Comparison of ENCODE assay signal across 8 mouse cellular contexts in genomic region chr7:80387033-80387632, GRCm38 (mm10). TPM values are rescaled to one million over a fixed set of nuclear protein-coding genes. Genes with fewer than 3 reads are reported as not detected.
DNase-seq lines count a peak whose midpoint lies in the region; ATAC-seq and TF ChIP-seq lines count a peak whose summit lies in the region.

No protein-coding gene starts in this region.

- no peak for TF ChIP-seq CTCF in cortical plate, adult 2 months (IDR thresholded peaks at IDR 0.05; ENCODE audit: extremely low read depth, insufficient read depth, low read length)
- no peak for TF ChIP-seq CTCF in liver, postnatal 0 days (IDR thresholded peaks at IDR 0.05; ENCODE audit: low read depth)

- no peak; the same call in 1 of the 2 replicates for ATAC-seq in hindbrain, embryonic 11.5 days (ENCODE audit: low FRiP score)
- ATAC-seq in liver, postnatal 0 days, result peak; percentile 33
- ATAC-seq in neural tube, embryonic 14.5 days (ENCODE audit: low read depth), result no peak
- ATAC-seq in erythroid progenitor cell, adult 5-6 weeks (replicated peaks; ENCODE audit: low FRiP score, poor library complexity, severe bottlenecking), result no peak

- WGBS in hindbrain, embryonic 11.5 days, result 20% methylated on average over 17 of the region's 17 CpGs
- WGBS in liver, postnatal 0 days (ENCODE audit: insufficient replicate concordance), result 10% methylated on average over 17 of the region's 17 CpGs
- WGBS in neural tube, embryonic 14.5 days, result 27% methylated on average over 17 of the region's 17 CpGs

- H3K4me3 ChIP-seq in cortical plate, adult 2 months (ENCODE audit: insufficient read depth, low read length), result peak overlapping the region; percentile 27
- peak overlapping the region; percentile 21 for H3K4me3 ChIP-seq in hindbrain, embryonic 11.5 days (ENCODE audit: low read depth, low read length)
- H3K4me3 ChIP-seq in liver, postnatal 0 days (ENCODE audit: low read depth, low read length), result peak overlapping the region; percentile 52
- no peak overlapping the region for H3K4me3 ChIP-seq in neural tube, embryonic 14.5 days (ENCODE audit: low read depth, low read length)

- no peaks in the 10 kb centered on the region for H3K9me3 ChIP-seq in hindbrain, embryonic 11.5 days (ENCODE audit: control insufficient read depth, low read length)
- no peaks in the 10 kb centered on the region for H3K9me3 ChIP-seq in liver, postnatal 0 days (ENCODE audit: low read length)
- H3K9me3 ChIP-seq in neural tube, embryonic 14.5 days (ENCODE audit: control insufficient read depth, low read length), result no peaks in the 10 kb centered on the region

- H3K27ac ChIP-seq in cortical plate, adult 2 months (ENCODE audit: insufficient read depth, low read length), result 0 out of 2 replicates have a peak overlapping the region, but pooled peaks have one; percentile 78
- peak overlapping the region; percentile 48; the same call in 1 of the 2 replicates for H3K27ac ChIP-seq in hindbrain, embryonic 11.5 days (ENCODE audit: low read depth, low read length)
- peak overlapping the region; percentile 95 for H3K27ac ChIP-seq in liver, postnatal 0 days (ENCODE audit: low read depth)
- H3K27ac ChIP-seq in neural tube, embryonic 14.5 days (ENCODE audit: low read depth, low read length), result no peak overlapping the region; the same call in 1 of the 2 replicates

- peaks cover 2% of the 10 kb centered on the region; the same call in 1 of the 2 replicates for H3K27me3 ChIP-seq in hindbrain, embryonic 11.5 days (ENCODE audit: control insufficient read depth, insufficient read depth, low read length)
- H3K27me3 ChIP-seq in liver, postnatal 0 days (ENCODE audit: insufficient read depth, low read length), result no peaks in the 10 kb centered on the region
- H3K27me3 ChIP-seq in neural tube, embryonic 14.5 days (ENCODE audit: control insufficient read depth, insufficient read depth, low read length), result no peaks in the 10 kb centered on the region

- H3K4me1 ChIP-seq in cortical plate, adult 2 months (ENCODE audit: control insufficient read depth, insufficient read depth, low read length), result no peaks in the 10 kb centered on the region
- H3K4me1 ChIP-seq in hindbrain, embryonic 11.5 days (replicated peaks; ENCODE audit: control insufficient read depth, insufficient read depth, low read length), result peaks cover 15% of the 10 kb centered on the region
- peaks cover 17% of the 10 kb centered on the region for H3K4me1 ChIP-seq in liver, postnatal 0 days (ENCODE audit: insufficient read depth)
- H3K4me1 ChIP-seq in neural tube, embryonic 14.5 days (ENCODE audit: control insufficient read depth, insufficient read depth, low read length), result no peaks in the 10 kb centered on the region

- H3K4me2 ChIP-seq in hindbrain, embryonic 11.5 days (replicated peaks; ENCODE audit: low read depth, low read length), result peak overlapping the region; percentile 41
- H3K4me2 ChIP-seq in liver, postnatal 0 days (ENCODE audit: low read depth, low read length), result peak overlapping the region; percentile 67
- peak overlapping the region; percentile 28; the same call in 1 of the 2 replicates for H3K4me2 ChIP-seq in neural tube, embryonic 14.5 days (ENCODE audit: low read depth, low read length)

- H3K36me3 ChIP-seq in hindbrain, embryonic 11.5 days (ENCODE audit: control insufficient read depth, insufficient read depth, low read length), result no peaks in the 10 kb centered on the region
- H3K36me3 ChIP-seq in liver, postnatal 0 days (replicated peaks; ENCODE audit: insufficient read depth, low read length), result peaks cover 47% of the 10 kb centered on the region
- peaks cover 23% of the 10 kb centered on the region for H3K36me3 ChIP-seq in neural tube, embryonic 14.5 days (ENCODE audit: control insufficient read depth, insufficient read depth, low read length)

- DNase-seq in adrenal gland, adult 2 months, result peak; percentile 54
- DNase-seq in adrenal gland, adult 8-10 months, result no peak
- peak; percentile 47 for DNase-seq in hindbrain, embryonic 11.5 days (ENCODE audit: low spot score)
- DNase-seq in liver, postnatal 0 days, result peak; percentile 40
- DNase-seq in left cerebral cortex, postnatal 14 days (ENCODE audit: low spot score in 2 of 2), result no peak

- no peak for TF ChIP-seq EP300 in liver, postnatal 0 days (IDR thresholded peaks at IDR 0.05; ENCODE audit: low read depth)

- intact Hi-C loops in left cerebral cortex, postnatal 14 days (cut with DNase I), result loop anchor here (5.0 to 10.0 kb wide), 2 partner anchors 308 to 340 kb away; no protein-coding TSS in a partner anchor

- no peak for TF ChIP-seq POLR2A in cortical plate, adult 2 months (IDR thresholded peaks at IDR 0.05; ENCODE audit: extremely low read depth, insufficient read depth, low read length)

- peak overlapping the region; percentile 51 for H3K9ac ChIP-seq in hindbrain, embryonic 11.5 days (ENCODE audit: low read depth, low read length)
- H3K9ac ChIP-seq in liver, postnatal 0 days (replicated peaks), result peak overlapping the region; percentile 71
- peak overlapping the region; percentile 35; the same call in 1 of the 2 replicates for H3K9ac ChIP-seq in neural tube, embryonic 14.5 days (replicated peaks; ENCODE audit: low read depth, low read length)

RNA-seq across cellular contexts. Expression of gene Fes, which starts 0.6 kb away (rescaled TPM):
- 10 to 100 TPM in 1 of 2 experiments, 1 to 10 TPM in 1; 7.9 to 13.0 TPM for total RNA-seq in adrenal gland, adult 2 months (2021)
- polyA plus RNA-seq in adrenal gland, adult 2 months (2012; rRNA removed), result 13.1 and 14.8 TPM in 2 replicates
- total RNA-seq in adrenal gland, adult 8-10 months (2022), result 10 to 100 TPM in 3 of 4 experiments, 1 to 10 TPM in 1; 7.1 to 20.3 (median 15.2) TPM
- 5.9 and 7.6 TPM in 2 replicates for polyA plus RNA-seq in cortical plate, adult 2 months (2012; rRNA removed)
- 5.8 and 9.5 TPM in 2 replicates for polyA plus RNA-seq in hindbrain, embryonic 11.5 days (2014; fragmentation: Nextera tagmentation; extraction: Ambion mirVana)
- 16.3 and 16.8 TPM in 2 replicates for polyA plus RNA-seq in liver, postnatal 0 days (2015; fragmentation: Nextera tagmentation; extraction: Ambion mirVana)
- 2.2 and 6.0 TPM in 2 replicates for polyA plus RNA-seq in neural tube, embryonic 14.5 days (2014; fragmentation: Nextera tagmentation; extraction: Ambion mirVana)
- total RNA-seq in left cerebral cortex, postnatal 14 days (2021), result 1 to 10 TPM; 5.6 to 6.7 TPM
- 31.0 and 53.2 TPM in 2 replicates for total RNA-seq in erythroid progenitor cell, adult 5-6 weeks (2015; ENCODE audit: low replicate concordance)
- total RNA-seq in erythroid progenitor cell, adult 5-6 weeks (2017; ENCODE audit: low replicate concordance), result 9.1 and 17.2 TPM in 2 replicates

RNA-seq across cellular contexts. Expression of gene Man2a2, which starts 16.0 kb away (rescaled TPM):
- 10 to 100 TPM; 77.2 to 99.3 TPM for total RNA-seq in adrenal gland, adult 2 months (2021)
- polyA plus RNA-seq in adrenal gland, adult 2 months (2012; rRNA removed), result 252 and 304 TPM in 2 replicates
- total RNA-seq in adrenal gland, adult 8-10 months (2022), result 100 to 1,000 TPM in 3 of 4 experiments, 10 to 100 TPM in 1; 92.4 to 158 (median 132) TPM
- 112 and 115 TPM in 2 replicates for polyA plus RNA-seq in cortical plate, adult 2 months (2012; rRNA removed)
- 7.7 and 9.8 TPM in 2 replicates for polyA plus RNA-seq in hindbrain, embryonic 11.5 days (2014; fragmentation: Nextera tagmentation; extraction: Ambion mirVana)
- polyA plus RNA-seq in liver, postnatal 0 days (2015; fragmentation: Nextera tagmentation; extraction: Ambion mirVana), result 2.1 and 2.2 TPM in 2 replicates
- 22.9 and 23.6 TPM in 2 replicates for polyA plus RNA-seq in neural tube, embryonic 14.5 days (2014; fragmentation: Nextera tagmentation; extraction: Ambion mirVana)
- total RNA-seq in left cerebral cortex, postnatal 14 days (2021), result 100 to 1,000 TPM; 114 to 118 TPM
- total RNA-seq in erythroid progenitor cell, adult 5-6 weeks (2015; ENCODE audit: low replicate concordance), result 6.5 and 13.0 TPM in 2 replicates
- total RNA-seq in erythroid progenitor cell, adult 5-6 weeks (2017; ENCODE audit: low replicate concordance), result 5.1 and 7.8 TPM in 2 replicates

RNA-seq across cellular contexts. Expression of gene Furin, which starts 18.1 kb away (rescaled TPM):
- total RNA-seq in adrenal gland, adult 2 months (2021), result 100 to 1,000 TPM; 158 to 185 TPM
- 225 and 227 TPM in 2 replicates for polyA plus RNA-seq in adrenal gland, adult 2 months (2012; rRNA removed)
- total RNA-seq in adrenal gland, adult 8-10 months (2022), result 100 to 1,000 TPM; 153 to 192 (median 166) TPM
- 19.9 and 22.1 TPM in 2 replicates for polyA plus RNA-seq in cortical plate, adult 2 months (2012; rRNA removed)
- 3.4 and 4.1 TPM in 2 replicates for polyA plus RNA-seq in hindbrain, embryonic 11.5 days (2014; fragmentation: Nextera tagmentation; extraction: Ambion mirVana)
- polyA plus RNA-seq in liver, postnatal 0 days (2015; fragmentation: Nextera tagmentation; extraction: Ambion mirVana), result 17.7 and 18.0 TPM in 2 replicates
- polyA plus RNA-seq in neural tube, embryonic 14.5 days (2014; fragmentation: Nextera tagmentation; extraction: Ambion mirVana), result 5.3 TPM in 2 replicates
- total RNA-seq in left cerebral cortex, postnatal 14 days (2021), result 10 to 100 TPM; 38.8 to 46.2 TPM
- total RNA-seq in erythroid progenitor cell, adult 5-6 weeks (2015; ENCODE audit: low replicate concordance), result 22.7 and 51.1 TPM in 2 replicates
- total RNA-seq in erythroid progenitor cell, adult 5-6 weeks (2017; ENCODE audit: low replicate concordance), result 24.6 and 28.2 TPM in 2 replicates

RNA-seq across cellular contexts. Expression of gene Hddc3, which starts 44.2 kb away (rescaled TPM):
- 10 to 100 TPM; 45.5 to 50.8 TPM for total RNA-seq in adrenal gland, adult 2 months (2021)
- polyA plus RNA-seq in adrenal gland, adult 2 months (2012; rRNA removed), result 25.1 and 36.4 TPM in 2 replicates
- total RNA-seq in adrenal gland, adult 8-10 months (2022), result 10 to 100 TPM; 29.7 to 43.1 (median 35.4) TPM
- 54.6 and 61.3 TPM in 2 replicates for polyA plus RNA-seq in cortical plate, adult 2 months (2012; rRNA removed)
- polyA plus RNA-seq in hindbrain, embryonic 11.5 days (2014; fragmentation: Nextera tagmentation; extraction: Ambion mirVana), result 18.4 and 25.3 TPM in 2 replicates
- polyA plus RNA-seq in liver, postnatal 0 days (2015; fragmentation: Nextera tagmentation; extraction: Ambion mirVana), result 3.1 TPM in 2 replicates
- polyA plus RNA-seq in neural tube, embryonic 14.5 days (2014; fragmentation: Nextera tagmentation; extraction: Ambion mirVana), result 21.5 and 25.8 TPM in 2 replicates
- 10 to 100 TPM; 42.0 to 53.2 TPM for total RNA-seq in left cerebral cortex, postnatal 14 days (2021)
- 1.3 and 24.9 TPM in 2 replicates for total RNA-seq in erythroid progenitor cell, adult 5-6 weeks (2015; ENCODE audit: low replicate concordance)
- 4.4 TPM in 1 of 2 replicates, not detected in the other for total RNA-seq in erythroid progenitor cell, adult 5-6 weeks (2017; ENCODE audit: low replicate concordance)

RNA-seq across cellular contexts. Expression of gene Unc45a, which starts 46.3 kb away (rescaled TPM):
- total RNA-seq in adrenal gland, adult 2 months (2021), result 10 to 100 TPM; 66.5 to 73.0 TPM
- 69.1 and 76.9 TPM in 2 replicates for polyA plus RNA-seq in adrenal gland, adult 2 months (2012; rRNA removed)
- total RNA-seq in adrenal gland, adult 8-10 months (2022), result 10 to 100 TPM; 73.1 to 85.4 (median 80.7) TPM
- polyA plus RNA-seq in cortical plate, adult 2 months (2012; rRNA removed), result 55.4 and 56.8 TPM in 2 replicates
- 23.4 and 30.4 TPM in 2 replicates for polyA plus RNA-seq in hindbrain, embryonic 11.5 days (2014; fragmentation: Nextera tagmentation; extraction: Ambion mirVana)
- 4.9 and 7.2 TPM in 2 replicates for polyA plus RNA-seq in liver, postnatal 0 days (2015; fragmentation: Nextera tagmentation; extraction: Ambion mirVana)
- 32.3 and 41.0 TPM in 2 replicates for polyA plus RNA-seq in neural tube, embryonic 14.5 days (2014; fragmentation: Nextera tagmentation; extraction: Ambion mirVana)
- 10 to 100 TPM; 44.8 to 49.7 TPM for total RNA-seq in left cerebral cortex, postnatal 14 days (2021)
- 1.4 and 2.5 TPM in 2 replicates for total RNA-seq in erythroid progenitor cell, adult 5-6 weeks (2015; ENCODE audit: low replicate concordance)
- 2.2 and 14.5 TPM in 2 replicates for total RNA-seq in erythroid progenitor cell, adult 5-6 weeks (2017; ENCODE audit: low replicate concordance)

Comparison
In these comparisons a context has a peak if more than half of its experiments do, and no peak if none do; other contexts are left out.
1. DNase-seq: peak in adrenal gland, adult 2 months (single experiment), hindbrain, embryonic 11.5 days (single experiment) and liver, postnatal 0 days (single experiment); none in adrenal gland, adult 8-10 months (single experiment) and left cerebral cortex, postnatal 14 days (0 of 2).
2. Peak in every context shown above with its lines, with median percentiles within 50 percentile points of each other: H3K4me2 ChIP-seq and H3K9ac ChIP-seq.